Mouse (Mus musculus) limb, embryonic 14.5 days (tissue): ENCODE results near the gene Spata18. TPM values are rescaled to one million over a fixed set of nuclear protein-coding genes. Genes with fewer than 3 reads are reported as not detected.

Experiments used
- ATAC-seq: fragments of 200-750 bp; cut with Nextera tagmentation; 2 replicates; pipeline ENCODE4 v1.8.0; 2017; ENCODE audit warnings: low read depth, moderate number of reproducible peaks, moderate TSS enrichment; ENCODE audit not compliant: low FRiP score
- DNase-seq: peaks from one replicate; pipeline ENCODE4 v3.0.0-alpha.2; 2015; ENCODE audit warnings: low spot score
- H3K27ac ChIP-seq: fragments of 300-500 bp; sonication (generic); replicated peaks from 2 replicates; pipeline ENCODE4 v1.5.1; 2014; ENCODE audit warnings: low read depth, mild to moderate bottlenecking, low read length, moderate library complexity, mixed read lengths
- H3K27me3 ChIP-seq: fragments of 300-500 bp; sonication (generic); 2 replicates; pipeline ENCODE4 v1.6.1; 2014; ENCODE audit warnings: low read length, mixed read lengths; ENCODE audit not compliant: control insufficient read depth, insufficient read depth
- H3K36me3 ChIP-seq: fragments of 300-500 bp; sonication (generic); 2 replicates; pipeline ENCODE4 v1.6.1; 2014; ENCODE audit warnings: mild to moderate bottlenecking, low read length, moderate library complexity, mixed read lengths; ENCODE audit not compliant: control insufficient read depth, insufficient read depth
- H3K4me1 ChIP-seq: fragments of 300-500 bp; sonication (generic); 2 replicates; pipeline ENCODE4 v1.6.1; 2014; ENCODE audit warnings: antibody characterized with exemption, low read length, mixed read lengths; ENCODE audit not compliant: control insufficient read depth, insufficient read depth
- H3K4me2 ChIP-seq: fragments of 300-500 bp; sonication (generic); replicated peaks from 2 replicates; pipeline ENCODE4 v1.6.1; 2014; ENCODE audit warnings: low read depth, mild to moderate bottlenecking, low read length, moderate library complexity; ENCODE audit not compliant: severe bottlenecking
- H3K4me3 ChIP-seq: fragments of 300-500 bp; sonication (generic); replicated peaks from 2 replicates; pipeline ENCODE4 v1.5.1; 2014; ENCODE audit warnings: low read length
- H3K9ac ChIP-seq: fragments of 300-500 bp; sonication (generic); 2 replicates; pipeline ENCODE4 v1.6.1; 2014; ENCODE audit warnings: mild to moderate bottlenecking, low read depth, low read length, moderate library complexity; ENCODE audit not compliant: severe bottlenecking
- H3K9me3 ChIP-seq: fragments of 300-500 bp; sonication (generic); 2 replicates; pipeline ENCODE4 v1.6.1; 2016; ENCODE audit warnings: low read length; ENCODE audit not compliant: control insufficient read depth
- POLR2A ChIP-seq: fragments of 200-500 bp; IDR thresholded peaks from 2 replicates; pipeline ENCODE4 v1.8.0; 2012; ENCODE audit warnings: inconsistent platforms, mild to moderate bottlenecking, moderate library complexity, borderline replicate concordance; ENCODE audit not compliant: insufficient read depth, insufficient read length; ENCODE audit errors: extremely low read depth
- WGBS: fragments of 180-500 bp; shearing (Covaris S2); extraction: QIAGEN DNeasy Blood & Tissue Kit; methylation state at CpG from one replicate; pipeline ENCODE4 v1.1.7; 2014; 5-methylcytosine and 5-hydroxymethylcytosine counted together
- polyA plus RNA-seq, 2 experiments: library from polyadenylated mRNA; depleted of rRNA in 1 of 2; stranded (reverse) in 1 of 2; unstranded in 1 of 2; fragments of >200 nt; fragmentation: Nextera tagmentation in 1 of 2; extraction: Ambion mirVana in 1 of 2; gene quantifications; 2 replicates each; pipeline versions ENCODE4 v1.2.1 to v1.2.3; 2012 to 2014

Spata18 gene
- polyA plus RNA-seq, 2 experiments, result 1.4 to 2.5 TPM

- no peaks in the 10 kb centered on the region for H3K4me1 ChIP-seq
- no peak for TF ChIP-seq POLR2A
- WGBS, result 82% methylated on average over 8 of the region's 8 CpGs
Observed at GRCm38 (mm10) chr5:73613296-73613695, 37.9 kb upstream of the Spata18 start.

DNA sequence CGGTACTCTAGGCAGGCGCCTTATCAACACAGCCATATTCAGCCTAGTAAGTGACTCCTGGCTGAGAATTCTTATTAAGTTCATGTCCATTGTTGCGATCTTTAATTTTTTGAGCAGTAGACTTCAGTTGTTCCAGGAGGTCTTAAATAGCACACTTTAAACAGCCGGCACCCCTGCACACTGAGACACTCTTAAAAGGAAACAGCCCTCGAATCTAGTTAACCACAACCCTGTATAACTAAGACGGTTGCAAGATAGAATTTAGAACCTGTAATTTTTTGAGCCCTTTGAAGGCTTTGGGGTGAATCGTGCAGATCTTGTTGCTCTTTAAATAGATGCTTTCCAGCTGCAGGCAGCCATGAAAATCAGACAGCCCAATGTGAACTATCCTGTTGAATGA lies 36.0 kb upstream of the Spata18 start:
- no peak overlapping the region for H3K9ac ChIP-seq
- 31% methylated on average over 7 of the region's 7 CpGs for WGBS
- H3K9me3 ChIP-seq, result no peaks in the 10 kb centered on the region
- H3K4me3 ChIP-seq, result no peak overlapping the region
- no peak for TF ChIP-seq POLR2A
- H3K27ac ChIP-seq, result no peak overlapping the region
- DNase-seq (no peak), ATAC-seq (no peak)
- H3K4me1 ChIP-seq, result no peaks in the 10 kb centered on the region
- no peak overlapping the region for H3K4me2 ChIP-seq
- no peaks in the 10 kb centered on the region for H3K36me3 ChIP-seq
- no peaks in the 10 kb centered on the region for H3K27me3 ChIP-seq

More at GRCm38 (mm10) chr5:73613296-73613695, 37.9 kb upstream of the Spata18 start:
- Histone ChIP-seq H3K27ac (no peak overlapping the region), H3K4me3 (no peak overlapping the region), H3K9ac (no peak overlapping the region), H3K27me3 (no peaks in the 10 kb centered on the region), H3K9me3 (no peaks in the 10 kb centered on the region), H3K36me3 (no peaks in the 10 kb centered on the region), H3K4me2 (no peak overlapping the region)
- DNase-seq, result no peak
- no peak for ATAC-seq

DNA sequence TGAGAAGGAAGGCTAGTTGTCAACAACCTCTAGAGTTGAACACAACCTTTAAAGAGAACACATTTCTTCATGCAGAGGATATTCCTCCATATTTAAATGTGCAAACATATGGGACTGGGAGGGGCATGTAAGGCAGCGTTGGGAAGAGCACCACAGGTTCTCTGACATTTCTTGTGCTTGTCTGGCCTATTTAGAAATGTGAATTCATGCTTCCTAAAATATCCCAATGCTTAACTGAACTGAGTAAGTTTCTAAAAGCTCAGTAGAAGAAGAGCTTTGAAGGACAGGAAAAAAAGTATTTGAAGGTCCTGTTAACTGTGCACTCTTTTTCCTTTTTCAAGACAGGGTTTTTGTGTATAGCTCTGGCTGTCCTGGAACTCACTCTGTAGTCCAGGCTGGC lies 32.2 kb upstream of the Spata18 start:
- DNase-seq (no peak), ATAC-seq (no peak)
- Histone ChIP-seq H3K27ac (no peak overlapping the region), H3K4me3 (no peak overlapping the region), H3K4me2 (no peak overlapping the region), H3K9me3 (no peaks in the 10 kb centered on the region), H3K27me3 (no peaks in the 10 kb centered on the region), H3K4me1 (no peaks in the 10 kb centered on the region), H3K36me3 (no peaks in the 10 kb centered on the region), H3K9ac (no peak overlapping the region)
- WGBS, result 72% methylated on average over 1 of the region's 1 CpGs
- no peak for TF ChIP-seq POLR2A

DNA sequence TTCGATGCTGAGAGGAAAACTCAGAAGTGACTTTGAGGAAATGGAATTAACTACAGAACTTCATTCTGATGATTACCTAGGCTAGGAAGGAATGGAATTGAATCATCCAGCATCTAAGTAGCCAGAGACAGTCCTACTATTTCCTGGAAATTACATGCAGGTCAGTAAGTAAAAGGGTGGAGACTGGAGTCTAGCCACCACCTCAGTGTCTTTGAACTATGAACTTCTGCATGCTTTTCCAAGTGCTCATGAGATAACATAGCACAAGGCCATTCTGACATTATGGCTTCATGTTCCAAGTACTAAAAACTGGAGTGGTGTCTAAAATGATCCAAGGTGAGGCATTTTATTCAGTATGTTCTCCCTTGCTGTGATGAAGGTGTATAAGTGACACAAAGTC lies 25.7 kb upstream of the Spata18 start:
- ATAC-seq, result no peak
- Histone ChIP-seq H3K27ac (no peak overlapping the region), H3K27me3 (no peaks in the 10 kb centered on the region), H3K9me3 (no peaks in the 10 kb centered on the region), H3K36me3 (no peaks in the 10 kb centered on the region), H3K4me3 (no peak overlapping the region), H3K9ac (no peak overlapping the region), H3K4me1 (no peaks in the 10 kb centered on the region), H3K4me2 (no peak overlapping the region)
- TF ChIP-seq POLR2A, result no peak
- DNase-seq, result no peak
- 73% methylated on average over 1 of the region's 1 CpGs for WGBS

GRCm38 (mm10) chr5:73626842-73627241 lies 24.3 kb upstream of the Spata18 start:
- no peak for TF ChIP-seq POLR2A
- no peak for ATAC-seq

DNA sequence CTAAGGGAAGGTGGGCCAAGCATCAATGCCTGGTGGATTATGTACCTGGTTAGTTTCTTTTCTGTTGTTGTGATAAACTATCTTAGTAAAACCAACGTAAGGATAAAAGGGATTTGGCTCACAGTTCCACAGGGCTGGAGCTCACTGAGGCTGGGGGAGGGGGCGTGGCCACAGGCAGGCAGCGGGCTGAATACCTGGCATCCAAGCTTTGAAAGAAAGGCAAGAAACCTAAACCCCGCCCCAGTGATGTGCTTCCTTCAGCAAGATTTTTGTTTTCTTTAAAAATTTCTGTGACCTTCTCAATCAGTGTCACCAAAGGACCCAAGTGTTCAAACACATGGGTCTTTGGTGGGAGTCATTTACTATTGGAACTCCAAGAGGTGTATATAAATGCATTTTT lies 23.6 kb upstream of the Spata18 start:
- no peaks in the 10 kb centered on the region for H3K9me3 ChIP-seq
- no peak overlapping the region for H3K9ac ChIP-seq
- ATAC-seq (no peak), DNase-seq (no peak)
- no peak for TF ChIP-seq POLR2A
- no peak overlapping the region for H3K4me3 ChIP-seq
- H3K27me3 ChIP-seq, result no peaks in the 10 kb centered on the region
- no peak overlapping the region for H3K27ac ChIP-seq
- H3K4me2 ChIP-seq, result no peak overlapping the region
- 66% methylated on average over 4 of the region's 4 CpGs for WGBS
- no peaks in the 10 kb centered on the region for H3K36me3 ChIP-seq
- H3K4me1 ChIP-seq, result no peaks in the 10 kb centered on the region

More at GRCm38 (mm10) chr5:73626842-73627241, 24.3 kb upstream of the Spata18 start:
- Histone ChIP-seq H3K27me3 (no peaks in the 10 kb centered on the region), H3K4me1 (no peaks in the 10 kb centered on the region), H3K4me3 (no peak overlapping the region), H3K9ac (no peak overlapping the region), H3K9me3 (no peaks in the 10 kb centered on the region), H3K27ac (no peak overlapping the region), H3K36me3 (no peaks in the 10 kb centered on the region), H3K4me2 (no peak overlapping the region)
- 52% methylated on average over 7 of the region's 7 CpGs for WGBS
- DNase-seq, result no peak
